Mouse (Mus musculus) adrenal gland, adult 2 months (tissue): ENCODE measurements at regions not wholly inside any gene's neighbourhood (a gene's known extent, or its start where the extent isn't known, plus 50 kb on each side); places are given as distances from the start of the nearest gene placed in this dataset.

Source experiments
- DNase-seq: peaks from one replicate; pipeline ENCODE4 v3.0.0; 2021

DNA sequence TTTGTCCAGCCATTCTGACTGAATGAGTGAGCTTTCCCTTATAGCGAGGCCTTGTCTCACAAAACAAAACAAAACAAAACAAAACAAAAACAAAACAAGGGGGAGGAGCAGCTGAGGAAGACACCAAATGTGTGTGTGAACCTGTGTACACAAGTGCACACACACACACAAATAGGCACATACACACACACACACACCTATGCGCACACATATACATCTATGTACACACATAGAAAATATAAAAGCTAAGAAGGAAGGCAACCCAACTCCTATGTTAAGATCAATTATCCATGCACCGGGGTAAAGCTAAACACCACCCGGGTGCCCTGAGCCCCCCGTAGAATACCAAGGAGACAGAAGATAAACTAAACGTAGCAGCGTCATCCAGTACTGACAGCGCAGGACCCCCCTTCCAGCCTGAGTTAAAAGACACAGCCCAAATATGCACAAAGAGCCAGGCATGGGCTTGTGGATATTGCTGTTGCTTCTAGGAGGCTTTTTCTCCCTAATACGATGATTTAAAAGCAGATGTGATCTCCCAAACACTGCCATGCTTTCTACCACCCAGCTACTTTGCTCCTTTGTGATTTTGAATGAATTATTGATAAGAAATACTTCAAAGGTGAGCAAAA is 108.4 kb upstream of the Ptbp2 start:
- no peak for DNase-seq

DNA sequence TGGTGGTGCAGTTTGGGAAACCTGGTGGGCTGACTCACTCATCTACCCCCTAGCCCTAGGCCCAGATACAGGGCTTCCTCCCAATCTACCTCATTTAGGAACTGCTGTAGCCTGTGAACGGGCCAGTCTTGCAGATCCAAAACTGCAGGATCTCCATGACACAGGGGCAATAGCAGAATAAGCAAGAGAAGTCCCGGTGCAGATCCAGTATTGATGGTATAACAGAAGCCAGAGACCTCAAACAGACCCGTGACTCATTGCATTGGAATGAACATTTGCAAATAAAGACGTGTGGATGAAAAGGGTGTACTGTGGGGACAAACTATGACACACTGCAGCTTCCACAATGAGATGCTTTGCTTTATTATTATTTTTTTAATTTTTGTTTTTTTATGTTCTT is 106.6 kb upstream of the Ptbp2 start:
- DNase-seq: no peak

DNA sequence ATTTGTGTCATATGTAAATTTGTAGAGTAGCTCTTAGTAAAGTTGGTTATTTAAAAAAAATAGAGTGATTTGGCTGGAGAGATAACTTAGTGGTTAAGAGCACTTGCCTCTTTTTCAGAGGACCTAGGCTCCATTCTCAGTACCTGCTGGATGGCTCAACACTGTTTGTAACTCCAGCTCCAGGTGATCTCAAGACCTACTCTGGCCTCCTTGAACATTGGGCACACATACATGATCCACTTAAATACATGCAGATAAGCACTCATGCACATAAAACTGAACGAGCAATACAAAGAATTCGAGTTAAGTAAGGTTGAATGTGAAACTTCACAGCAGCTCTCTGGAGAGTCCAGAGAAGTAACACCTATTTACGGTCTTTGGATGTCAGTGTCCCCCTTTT is 104.2 kb upstream of the Ptbp2 start:
- DNase-seq: no peak

DNA sequence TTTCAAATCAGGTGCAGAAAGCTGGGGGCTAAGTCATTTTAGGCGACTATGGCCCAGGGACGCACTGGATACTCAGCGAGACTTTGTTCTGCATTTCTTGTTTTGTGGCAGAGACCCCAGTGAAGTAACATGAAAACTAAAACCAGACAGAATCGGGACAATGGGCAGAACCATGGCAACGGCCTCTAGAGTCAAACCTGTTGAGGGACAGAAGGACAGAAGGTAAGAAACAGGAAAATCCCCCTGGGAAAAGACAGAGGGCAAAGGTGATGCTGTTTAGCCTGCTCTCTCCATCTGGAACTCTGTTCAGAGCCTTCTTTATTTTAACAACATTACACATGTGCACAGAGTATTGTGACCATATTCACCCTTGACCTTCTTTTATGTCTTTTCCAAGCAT is 92.1 kb upstream of the Ptbp2 start:
- DNase-seq: no peak

DNA sequence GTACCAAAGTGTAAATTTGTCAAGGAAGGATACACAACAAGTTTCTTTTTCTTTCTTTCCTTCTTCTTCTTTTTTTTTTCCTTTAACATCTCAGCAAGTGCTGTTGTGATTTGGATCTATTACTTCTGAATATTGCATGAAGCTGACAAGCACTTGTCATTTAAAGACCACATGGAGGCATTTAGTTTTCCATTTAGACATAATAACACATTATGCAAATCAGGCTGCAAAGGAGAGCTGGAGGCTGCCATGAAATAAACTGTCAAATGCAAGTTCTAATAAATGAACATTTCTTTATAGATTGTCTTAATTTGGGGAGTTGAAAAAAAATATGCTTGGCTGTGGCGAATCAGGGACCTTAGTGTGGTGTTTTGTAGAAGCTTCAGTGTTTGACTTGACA is 90.8 kb upstream of the Ptbp2 start:
- no peak for DNase-seq

DNA sequence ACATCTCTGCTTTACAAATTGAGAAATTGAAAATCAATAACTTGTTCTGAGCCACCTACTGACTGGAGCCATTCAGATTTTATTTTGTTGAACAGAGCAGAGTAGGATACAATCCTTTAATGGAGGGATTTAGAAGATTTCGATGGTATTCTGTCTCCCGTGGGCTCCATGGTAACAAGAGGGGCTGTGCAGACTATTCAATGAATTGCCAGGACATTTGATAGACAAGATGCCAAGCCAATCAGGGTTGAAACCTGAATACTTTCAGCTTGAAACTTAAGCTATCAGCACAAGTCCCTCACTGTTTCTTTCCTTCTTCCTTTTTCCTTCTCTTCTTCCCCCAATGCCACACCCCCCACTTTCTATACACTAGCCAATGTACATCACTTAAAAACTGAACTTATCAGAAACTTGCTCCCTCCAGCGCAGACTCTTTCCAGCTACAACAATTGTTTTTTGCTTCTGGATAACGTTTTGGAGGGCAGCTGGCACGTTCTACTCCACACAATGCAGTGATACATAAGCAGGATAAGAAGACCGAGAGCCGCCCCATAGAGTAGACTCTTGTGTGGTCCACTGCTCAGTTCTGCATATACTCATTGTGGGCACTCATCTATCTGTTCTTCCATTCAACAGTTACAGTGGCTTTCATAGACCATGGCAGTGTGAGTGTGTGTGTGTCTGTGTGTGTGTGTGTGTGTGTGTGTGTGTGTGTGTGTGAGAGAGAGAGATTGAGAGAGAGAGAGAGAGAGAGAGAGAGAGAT is 78.1 kb upstream of the Ptbp2 start:
- DNase-seq: no peak
